Mouse (Mus musculus): ENCODE data around the gene Gm13128. TPM values are rescaled to one million over a fixed set of nuclear protein-coding genes. Genes with fewer than 3 reads are reported as not detected.

The Gm13128 gene
- polyA plus RNA-seq, 1 experiment from 2014 or later: not detected

Other genes with a start within 250 kb of the Gm13128 start
- gene Gm13102, start 223.8 kb upstream of the Gm13128 start, polyA plus RNA-seq (2014; fragmentation: Nextera tagmentation; extraction: Ambion mirVana): not detected in 2 replicates
- not detected in 2 replicates for gene Oog3, start 167.6 kb upstream of the Gm13128 start, polyA plus RNA-seq (2014; fragmentation: Nextera tagmentation; extraction: Ambion mirVana)
- not detected in 2 replicates for gene Oog2, start 139.5 kb upstream of the Gm13128 start, polyA plus RNA-seq (2014; fragmentation: Nextera tagmentation; extraction: Ambion mirVana)
- gene C87977, start 116.9 kb upstream of the Gm13128 start, polyA plus RNA-seq (2014; fragmentation: Nextera tagmentation; extraction: Ambion mirVana): not detected in 2 replicates
- not detected in 2 replicates for gene Pramel5, start 49.8 kb upstream of the Gm13128 start, polyA plus RNA-seq (2014; fragmentation: Nextera tagmentation; extraction: Ambion mirVana)
- not detected in 2 replicates for gene Gm13119, start 27.7 kb downstream of the Gm13128 start, polyA plus RNA-seq (2014; fragmentation: Nextera tagmentation; extraction: Ambion mirVana)
- not detected in 2 replicates for gene Pramef20, start 47.7 kb downstream of the Gm13128 start, polyA plus RNA-seq (2014; fragmentation: Nextera tagmentation; extraction: Ambion mirVana)
- not detected in 2 replicates for gene Pramef12, start 78.2 kb downstream of the Gm13128 start, polyA plus RNA-seq (2014; fragmentation: Nextera tagmentation; extraction: Ambion mirVana)
- gene 1700012P22Rik, start 108.5 kb downstream of the Gm13128 start, polyA plus RNA-seq (2014; fragmentation: Nextera tagmentation; extraction: Ambion mirVana): not detected in 2 replicates
- not detected in 2 replicates for gene Gm9944, start 123.1 kb downstream of the Gm13128 start, polyA plus RNA-seq (2014; fragmentation: Nextera tagmentation; extraction: Ambion mirVana)
- not detected in 2 replicates for gene Aadacl3, start 133.5 kb downstream of the Gm13128 start, polyA plus RNA-seq (2014; fragmentation: Nextera tagmentation; extraction: Ambion mirVana)
- gene 9430007A20Rik, start 189.6 kb downstream of the Gm13128 start, polyA plus RNA-seq (2014; fragmentation: Nextera tagmentation; extraction: Ambion mirVana): not detected in 2 replicates
- not detected in 2 replicates for gene Gm13124, start 234.9 kb downstream of the Gm13128 start, polyA plus RNA-seq (2014; fragmentation: Nextera tagmentation; extraction: Ambion mirVana)

Measured in forebrain, embryonic 14.5 days (tissue).